Mouse (Mus musculus) stomach, postnatal 0 days (tissue): ENCODE results near the gene Gen1. TPM values are rescaled to one million over a fixed set of nuclear protein-coding genes. Genes with fewer than 3 reads are reported as not detected.

Source experiments
- ATAC-seq: fragments of 200-750 bp; cut with Nextera tagmentation; 2 replicates; pipeline ENCODE4 v1.8.0; 2017; ENCODE audit not compliant: low FRiP score, low TSS enrichment
- DNase-seq: peaks from one replicate; pipeline ENCODE4 v3.0.0-alpha.2; 2016; ENCODE audit warnings: low spot score
- H3K27ac ChIP-seq: fragments of 300-500 bp; sonication (generic); replicated peaks from 2 replicates; pipeline ENCODE4 v1.5.1; 2014; ENCODE audit warnings: mild to moderate bottlenecking, control low read depth
- H3K27me3 ChIP-seq: fragments of 300-500 bp; sonication (generic); 2 replicates; pipeline ENCODE4 v1.6.1; 2014; ENCODE audit warnings: low read length; ENCODE audit not compliant: control insufficient read depth, insufficient read depth
- H3K36me3 ChIP-seq: fragments of 300-500 bp; sonication (generic); 2 replicates; pipeline ENCODE4 v1.6.1; 2014; ENCODE audit warnings: low read length, mixed read lengths; ENCODE audit not compliant: control insufficient read depth, insufficient read depth
- H3K4me1 ChIP-seq: fragments of 300-500 bp; sonication (generic); replicated peaks from 2 replicates; pipeline ENCODE4 v1.6.1; 2014; ENCODE audit warnings: antibody characterized with exemption; ENCODE audit not compliant: control insufficient read depth, insufficient read depth
- H3K4me2 ChIP-seq: fragments of 300-500 bp; sonication (generic); replicated peaks from 2 replicates; pipeline ENCODE4 v1.6.1; 2014; ENCODE audit warnings: low read depth, mild to moderate bottlenecking, control low read depth, moderate library complexity
- H3K4me3 ChIP-seq: fragments of 300-500 bp; sonication (generic); 2 replicates; pipeline ENCODE4 v1.5.1; 2014; ENCODE audit warnings: low read depth, low read length, control low read depth
- H3K9ac ChIP-seq: fragments of 300-500 bp; sonication (generic); 2 replicates; pipeline ENCODE4 v1.6.1; 2014; ENCODE audit warnings: mild to moderate bottlenecking, low read length, control low read depth, mixed read lengths
- H3K9me3 ChIP-seq: fragments of 300-500 bp; sonication (generic); 2 replicates; pipeline ENCODE4 v1.6.1; 2016; ENCODE audit warnings: low read length; ENCODE audit not compliant: control insufficient read depth
- CTCF ChIP-seq: IDR thresholded peaks from 2 replicates; pipeline ENCODE4 v1.5.1; 2016; ENCODE audit warnings: antibody characterized with exemption, low read depth, mild to moderate bottlenecking, moderate library complexity
- EP300 ChIP-seq: optimal IDR thresholded peaks from 2 replicates; pipeline ENCODE3; 2016; ENCODE audit warnings: antibody characterized with exemption
- WGBS: fragments of 180-500 bp; shearing (Covaris S2); extraction: QIAGEN DNeasy Blood & Tissue Kit; methylation state at CpG from one replicate; pipeline ENCODE4 v1.1.7; 2014; 5-methylcytosine and 5-hydroxymethylcytosine counted together
- polyA plus RNA-seq: library from polyadenylated mRNA; unstranded; fragments of >200 nt; fragmentation: Nextera tagmentation; extraction: Ambion mirVana; gene quantifications from 2 replicates; pipeline ENCODE4 v1.2.1, GENCODE M21; 2015

The Gen1 gene
- polyA plus RNA-seq, 1 experiment from 2014 or later: 1.6 TPM

DNA sequence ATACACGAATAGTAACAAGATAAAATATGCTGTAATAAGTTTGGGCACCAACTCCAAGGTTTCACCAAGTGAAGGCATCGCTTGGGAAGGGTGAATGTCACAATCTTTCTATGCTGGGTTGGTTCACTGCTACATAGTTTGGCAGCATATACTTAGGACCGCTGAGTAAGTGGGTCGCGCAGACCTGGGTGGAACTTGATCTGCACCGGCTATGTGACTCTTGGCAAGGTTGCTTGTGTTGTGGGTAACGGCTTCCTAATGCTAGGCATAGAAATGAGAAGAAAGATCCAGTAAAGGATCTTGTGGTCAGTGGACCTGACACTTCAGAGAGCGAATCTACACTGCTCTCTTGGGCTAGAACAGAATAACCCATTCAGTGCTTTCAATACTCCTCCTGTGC is 63.1 kb downstream of the Gen1 start:
- DNase-seq (no peak), ATAC-seq (no peak)
- Histone ChIP-seq H3K4me2 (no peak overlapping the region), H3K4me1 (no peaks in the 10 kb centered on the region), H3K4me3 (no peak overlapping the region), H3K9me3 (no peaks in the 10 kb centered on the region), H3K27ac (no peak overlapping the region), H3K9ac (no peak overlapping the region), H3K36me3 (no peaks in the 10 kb centered on the region), H3K27me3 (no peaks in the 10 kb centered on the region)
- no peak for TF ChIP-seq CTCF
- TF ChIP-seq EP300: no peak
- 83% methylated on average over 8 of the region's 8 CpGs for WGBS

- ATAC-seq (no peak), DNase-seq (no peak)
- Histone ChIP-seq H3K9ac (no peak overlapping the region), H3K4me2 (no peak overlapping the region), H3K4me1 (0 out of 2 replicates have a peak, but pooled peaks cover 2% of the 10 kb centered on the region), H3K27me3 (no peaks in the 10 kb centered on the region), H3K27ac (no peak overlapping the region), H3K36me3 (no peaks in the 10 kb centered on the region), H3K9me3 (no peaks in the 10 kb centered on the region), H3K4me3 (no peak overlapping the region)
- WGBS: 84% methylated on average over 12 of the region's 12 CpGs
- TF ChIP-seq EP300: no peak
Measured at GRCm38 (mm10) chr12:11200711-11201110, 64.9 kb downstream of the Gen1 start.

DNA sequence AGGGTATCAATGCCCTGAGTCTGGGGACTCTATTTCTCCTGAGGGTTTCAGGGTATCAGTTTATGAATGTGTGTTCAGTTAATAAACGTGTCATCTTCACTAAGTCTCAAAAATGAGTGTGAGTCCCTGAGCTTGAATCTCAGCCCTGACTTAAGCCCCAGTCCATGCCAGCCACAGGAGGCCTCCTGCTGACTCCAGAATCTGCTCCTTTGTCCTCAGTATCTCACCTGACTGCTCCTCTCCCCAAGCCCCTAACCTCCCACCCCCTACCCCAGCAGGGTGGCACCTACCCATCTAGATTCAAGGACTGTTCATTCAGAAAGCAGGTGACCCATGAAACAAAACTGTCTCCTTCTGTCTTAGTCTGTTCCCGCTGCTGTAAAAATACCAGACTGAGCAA is 67.0 kb downstream of the Gen1 start:
- H3K9ac ChIP-seq: no peak overlapping the region
- H3K36me3 ChIP-seq: no peaks in the 10 kb centered on the region
- H3K9me3 ChIP-seq: no peaks in the 10 kb centered on the region
- no peaks in the 10 kb centered on the region for H3K27me3 ChIP-seq
- no peak overlapping the region for H3K4me2 ChIP-seq
- no peak for TF ChIP-seq CTCF
- no peak for TF ChIP-seq EP300
- DNase-seq: no peak
- no peak overlapping the region for H3K4me3 ChIP-seq
- 0 out of 2 replicates have a peak, but pooled peaks cover 2% of the 10 kb centered on the region for H3K4me1 ChIP-seq
- 71% methylated on average over 2 of the region's 2 CpGs for WGBS
- ATAC-seq: no peak
- no peak overlapping the region for H3K27ac ChIP-seq

DNA sequence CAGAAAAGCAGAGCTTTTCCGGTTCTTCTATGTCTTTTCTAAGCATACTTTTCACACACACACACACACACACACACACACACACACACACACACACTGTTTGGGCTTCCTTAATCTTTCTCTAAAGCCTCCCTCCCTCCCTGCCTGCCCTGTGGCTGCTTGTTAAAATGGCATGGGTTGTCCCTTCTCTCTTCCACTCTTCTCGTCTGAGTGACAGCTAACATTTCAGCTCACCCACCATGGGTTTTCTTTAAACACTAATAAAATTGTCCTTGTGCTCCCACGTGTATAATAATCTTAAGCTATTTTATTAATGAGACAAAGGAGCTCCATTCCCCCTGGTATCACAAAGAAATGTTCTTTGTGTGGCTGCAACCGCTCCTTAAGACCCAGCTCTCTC is 67.6 kb downstream of the Gen1 start:
- Histone ChIP-seq H3K9ac (no peak overlapping the region), H3K4me2 (no peak overlapping the region), H3K36me3 (no peaks in the 10 kb centered on the region), H3K4me1 (0 out of 2 replicates have a peak, but pooled peaks cover 2% of the 10 kb centered on the region), H3K9me3 (no peaks in the 10 kb centered on the region), H3K27ac (no peak overlapping the region), H3K27me3 (no peaks in the 10 kb centered on the region), H3K4me3 (no peak overlapping the region)
- DNase-seq (no peak), ATAC-seq (no peak)
- no peak for TF ChIP-seq EP300
- no peak for TF ChIP-seq CTCF
- 44% methylated on average over 4 of the region's 4 CpGs for WGBS

DNA sequence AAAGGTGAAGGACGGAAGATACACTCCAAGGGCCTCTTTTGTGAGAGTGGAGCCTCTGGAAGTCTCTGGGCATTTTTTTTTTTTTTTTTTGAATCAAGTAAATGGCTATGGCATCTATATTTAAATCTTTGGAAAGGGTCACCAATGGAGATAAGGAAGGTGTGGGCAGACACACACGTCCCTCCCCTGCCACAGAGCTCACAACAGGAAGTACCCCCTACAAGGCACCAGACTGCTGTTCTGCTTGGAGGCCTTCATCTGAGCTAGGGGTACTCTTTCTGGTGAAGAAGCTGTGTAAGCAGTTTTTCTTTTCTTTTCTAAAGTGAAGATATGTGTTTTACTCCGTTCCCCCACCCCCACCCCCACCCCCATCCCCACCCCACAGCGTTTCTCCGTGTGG is 68.8 kb downstream of the Gen1 start:
- H3K9me3 ChIP-seq: no peaks in the 10 kb centered on the region
- WGBS: 54% methylated on average over 5 of the region's 5 CpGs
- H3K27me3 ChIP-seq: no peaks in the 10 kb centered on the region
- H3K9ac ChIP-seq: no peak overlapping the region
- H3K36me3 ChIP-seq: no peaks in the 10 kb centered on the region
- no peak overlapping the region for H3K27ac ChIP-seq
- TF ChIP-seq CTCF (no peak), EP300 (no peak)
- no peak for ATAC-seq
- H3K4me3 ChIP-seq: no peak overlapping the region
- no peak overlapping the region for H3K4me2 ChIP-seq
- H3K4me1 ChIP-seq: 0 out of 2 replicates have a peak, but pooled peaks cover 2% of the 10 kb centered on the region
- no peak for DNase-seq

DNA sequence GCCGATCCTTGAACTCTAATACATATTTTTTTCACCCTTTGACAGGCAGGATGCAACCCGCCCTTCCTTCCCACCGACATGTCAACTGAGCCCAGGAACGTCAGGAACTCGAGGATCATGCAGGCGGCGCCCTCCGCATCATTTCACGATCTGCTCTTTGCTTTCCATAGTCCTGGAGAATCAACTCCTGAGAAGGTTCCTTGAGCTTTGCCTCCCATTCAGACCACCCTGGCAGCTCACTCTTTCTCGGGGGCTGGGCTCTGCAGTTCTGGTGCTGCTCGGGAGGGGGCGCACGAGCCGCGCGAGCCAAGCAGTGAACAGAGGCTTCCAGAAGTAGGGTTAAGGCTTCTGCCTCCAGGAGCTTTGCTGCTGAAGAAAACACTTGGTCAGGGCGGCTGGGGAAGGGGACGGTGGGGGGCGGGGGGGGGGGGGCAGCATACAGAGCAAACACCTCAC is 69.4 kb downstream of the Gen1 start:
- H3K4me2 ChIP-seq: peak overlapping the region; percentile 51
- DNase-seq (peak; percentile 70), ATAC-seq (peak; percentile 70)
- no peak overlapping the region for H3K27ac ChIP-seq
- no peak overlapping the region for H3K4me3 ChIP-seq
- no peaks in the 10 kb centered on the region for H3K27me3 ChIP-seq
- no peaks in the 10 kb centered on the region for H3K9me3 ChIP-seq
- no peaks in the 10 kb centered on the region for H3K36me3 ChIP-seq
- WGBS: 7% methylated on average over 16 of the region's 19 CpGs
- no peak for TF ChIP-seq EP300
- TF ChIP-seq CTCF: peak; percentile 92
- 0 out of 2 replicates have a peak, but pooled peaks cover 2% of the 10 kb centered on the region for H3K4me1 ChIP-seq
- H3K9ac ChIP-seq: no peak overlapping the region
